Mouse (Mus musculus) lung, postnatal 0 days (tissue): ENCODE data around the gene Fras1. TPM values are rescaled to one million over a fixed set of nuclear protein-coding genes. Genes with fewer than 3 reads are reported as not detected.

Experiments used
- ATAC-seq: fragments of 200-750 bp; cut with Nextera tagmentation; 2 replicates; pipeline ENCODE4 v1.8.0; 2017; ENCODE audit warnings: moderate library complexity
- DNase-seq: peaks from one replicate; pipeline ENCODE4 v3.0.0-alpha.2; 2016; ENCODE audit warnings: low spot score
- H3K27ac ChIP-seq: fragments of 300-500 bp; sonication (generic); 2 replicates; pipeline ENCODE4 v1.5.1; 2014; ENCODE audit warnings: antibody characterized with exemption, mild to moderate bottlenecking, low read length, mixed read lengths
- H3K27me3 ChIP-seq: fragments of 300-500 bp; sonication (generic); replicated peaks from 2 replicates; pipeline ENCODE4 v1.6.1; 2014; ENCODE audit warnings: low read length, mixed read lengths; ENCODE audit not compliant: insufficient read depth
- H3K36me3 ChIP-seq: fragments of 300-500 bp; sonication (generic); 2 replicates; pipeline ENCODE4 v1.6.1; 2014; ENCODE audit warnings: low read length, mixed read lengths; ENCODE audit not compliant: insufficient read depth
- H3K4me1 ChIP-seq: fragments of 300-500 bp; sonication (generic); 2 replicates; pipeline ENCODE4 v1.6.1; 2014; ENCODE audit warnings: antibody characterized with exemption, low read depth, low read length, mixed read lengths; ENCODE audit not compliant: insufficient read depth
- H3K4me2 ChIP-seq: fragments of 300-500 bp; sonication (generic); replicated peaks from 2 replicates; pipeline ENCODE4 v1.6.1; 2014; ENCODE audit warnings: low read depth, mild to moderate bottlenecking, low read length, moderate library complexity, mixed read lengths
- H3K4me3 ChIP-seq: fragments of 300-500 bp; sonication (generic); 2 replicates; pipeline ENCODE4 v1.5.1; 2014; ENCODE audit warnings: low read depth, low read length
- H3K9ac ChIP-seq: fragments of 300-500 bp; sonication (generic); replicated peaks from 2 replicates; pipeline ENCODE4 v1.6.1; 2014; ENCODE audit warnings: low read depth, mild to moderate bottlenecking
- H3K9me3 ChIP-seq: fragments of 300-500 bp; sonication (generic); 2 replicates; pipeline ENCODE4 v1.6.1; 2016; ENCODE audit warnings: low read length, mixed read lengths
- CTCF ChIP-seq: IDR thresholded peaks from 2 replicates; pipeline ENCODE4 v1.5.1; 2016; ENCODE audit warnings: antibody characterized with exemption, mild to moderate bottlenecking
- EP300 ChIP-seq: IDR thresholded peaks from 2 replicates; pipeline ENCODE4 v1.6.1; 2016; ENCODE audit warnings: antibody characterized with exemption, mild to moderate bottlenecking, control low read depth
- WGBS: fragments of 180-500 bp; shearing (Covaris S2); extraction: QIAGEN DNeasy Blood & Tissue Kit; methylation state at CpG from one replicate; pipeline ENCODE4 v1.1.7; 2014; 5-methylcytosine and 5-hydroxymethylcytosine counted together
- polyA plus RNA-seq: library from polyadenylated mRNA; unstranded; fragments of >200 nt; fragmentation: Nextera tagmentation; extraction: Ambion mirVana; gene quantifications from 2 replicates; pipeline ENCODE4 v1.2.1, GENCODE M21; 2015

The Fras1 gene
- polyA plus RNA-seq, 1 experiment from 2014 or later, result 8.0 TPM

GRCm38 (mm10) chr5:96639213-96639910, 265.6 kb downstream of the Fras1 start:
- Histone ChIP-seq H3K36me3 (no peaks in the 10 kb centered on the region), H3K9me3 (no peaks in the 10 kb centered on the region), H3K4me1 (no peaks in the 10 kb centered on the region), H3K9ac (no peak overlapping the region), H3K27me3 (no peaks in the 10 kb centered on the region), H3K4me3 (no peak overlapping the region), H3K4me2 (no peak overlapping the region), H3K27ac (peak overlapping the region; percentile 51; the same call in 1 of the 2 replicates)
- 60% methylated on average over 6 of the region's 6 CpGs for WGBS
- DNase-seq, result peak; percentile 65
- ATAC-seq, result peak; percentile 87
- TF ChIP-seq CTCF (no peak), EP300 (peak; percentile 84)

GRCm38 (mm10) chr5:96641297-96641696, 267.5 kb downstream of the Fras1 start:
- ATAC-seq (no peak), DNase-seq (no peak)
- Histone ChIP-seq H3K36me3 (no peaks in the 10 kb centered on the region), H3K4me1 (no peaks in the 10 kb centered on the region), H3K9ac (no peak overlapping the region), H3K27me3 (no peaks in the 10 kb centered on the region), H3K4me3 (no peak overlapping the region), H3K27ac (no peak overlapping the region), H3K4me2 (no peak overlapping the region), H3K9me3 (no peaks in the 10 kb centered on the region)
- TF ChIP-seq EP300 (no peak), CTCF (no peak)
- WGBS, result 84% methylated on average over 2 of the region's 2 CpGs

GRCm38 (mm10) chr5:96675676-96676075, 301.9 kb downstream of the Fras1 start:
- ATAC-seq, result no peak
- Histone ChIP-seq H3K36me3 (no peaks in the 10 kb centered on the region), H3K4me1 (no peaks in the 10 kb centered on the region), H3K9me3 (no peaks in the 10 kb centered on the region), H3K27ac (no peak overlapping the region), H3K27me3 (no peaks in the 10 kb centered on the region), H3K9ac (no peak overlapping the region), H3K4me3 (no peak overlapping the region), H3K4me2 (no peak overlapping the region)
- no peak for TF ChIP-seq CTCF
- no peak for TF ChIP-seq EP300
- WGBS, result 94% methylated on average over 4 of the region's 4 CpGs
- DNase-seq, result no peak

DNA sequence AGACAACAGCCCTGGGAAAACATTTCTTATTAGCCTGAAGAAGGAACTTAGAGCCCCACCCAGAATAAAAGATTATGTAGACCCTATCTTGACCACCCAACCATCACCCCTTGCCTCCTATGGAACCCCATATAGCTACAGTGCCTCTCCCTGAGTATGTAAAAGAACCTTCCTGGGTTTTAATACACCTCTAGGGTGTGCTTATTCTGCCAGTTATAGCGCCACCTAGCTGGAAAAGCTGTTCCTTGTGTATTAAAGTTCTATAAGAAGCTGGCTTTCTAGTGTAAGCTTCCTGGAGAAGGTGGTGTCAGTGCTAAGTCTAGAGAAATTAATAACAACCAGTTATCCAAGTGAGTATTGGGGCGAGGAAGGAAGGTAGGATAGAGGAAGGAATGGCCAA, 303.7 kb downstream of the Fras1 start:
- peak; percentile 79 for TF ChIP-seq CTCF
- TF ChIP-seq EP300, result no peak
- no peak overlapping the region for H3K9ac ChIP-seq
- H3K4me2 ChIP-seq, result no peak overlapping the region
- DNase-seq (peak; percentile 80), ATAC-seq (peak; percentile 43; the same call in 1 of the 2 replicates)
- H3K9me3 ChIP-seq, result no peaks in the 10 kb centered on the region
- no peaks in the 10 kb centered on the region for H3K4me1 ChIP-seq
- no peak overlapping the region for H3K4me3 ChIP-seq
- WGBS, result 27% methylated on average over 2 of the region's 2 CpGs
- H3K27ac ChIP-seq, result no peak overlapping the region
- H3K36me3 ChIP-seq, result no peaks in the 10 kb centered on the region
- no peaks in the 10 kb centered on the region for H3K27me3 ChIP-seq

- WGBS, result 69% methylated on average over 3 of the region's 3 CpGs
- no peak overlapping the region for H3K27ac ChIP-seq
- no peak overlapping the region for H3K4me3 ChIP-seq
- H3K27me3 ChIP-seq, result no peaks in the 10 kb centered on the region
- ATAC-seq, result no peak
- no peaks in the 10 kb centered on the region for H3K4me1 ChIP-seq
- TF ChIP-seq CTCF, result no peak
- TF ChIP-seq EP300, result no peak
- no peak overlapping the region for H3K9ac ChIP-seq
- DNase-seq, result no peak
- H3K9me3 ChIP-seq, result no peaks in the 10 kb centered on the region
- no peak overlapping the region for H3K4me2 ChIP-seq
- H3K36me3 ChIP-seq, result no peaks in the 10 kb centered on the region
Measured at GRCm38 (mm10) chr5:96681085-96681484, 307.3 kb downstream of the Fras1 start.

DNA sequence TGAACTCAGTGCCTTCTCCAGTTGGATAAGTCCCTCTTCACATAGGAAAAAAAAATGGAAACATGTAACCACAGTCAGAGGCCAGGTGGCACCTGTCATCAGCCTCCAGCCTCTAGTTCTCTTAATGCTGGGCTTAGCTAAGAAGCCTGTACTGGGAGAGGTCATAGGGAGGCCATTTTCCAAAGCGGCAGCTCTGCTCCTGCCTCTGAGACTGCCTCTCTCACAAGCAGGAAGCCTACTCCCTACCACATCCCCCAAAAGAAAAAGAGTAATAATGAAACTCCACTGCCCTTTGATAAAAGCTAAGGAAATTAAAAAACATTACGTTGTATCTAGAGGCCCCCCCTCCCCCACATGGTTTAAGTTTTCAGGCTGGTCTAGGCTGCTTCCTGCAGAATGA, 309.0 kb downstream of the Fras1 start:
- H3K27ac ChIP-seq, result no peak overlapping the region
- 71% methylated on average over 2 of the region's 2 CpGs for WGBS
- no peak for DNase-seq
- H3K9ac ChIP-seq, result no peak overlapping the region
- TF ChIP-seq EP300 (no peak), CTCF (no peak)
- H3K4me2 ChIP-seq, result no peak overlapping the region
- no peak overlapping the region for H3K4me3 ChIP-seq
- no peaks in the 10 kb centered on the region for H3K36me3 ChIP-seq
- H3K27me3 ChIP-seq, result no peaks in the 10 kb centered on the region
- no peak for ATAC-seq
- no peaks in the 10 kb centered on the region for H3K4me1 ChIP-seq
- H3K9me3 ChIP-seq, result no peaks in the 10 kb centered on the region
